Mouse (Mus musculus) heart, embryonic 12.5 days (tissue): ENCODE measurements around the gene Susd1. TPM values are rescaled to one million over a fixed set of nuclear protein-coding genes. Genes with fewer than 3 reads are reported as not detected.

ENCODE experiments used
- ATAC-seq: fragments of 200-750 bp; cut with Nextera tagmentation; 2 replicates; pipeline ENCODE4 v1.8.0; 2017; ENCODE audit warnings: moderate TSS enrichment, moderate library complexity; ENCODE audit not compliant: insufficient number of reproducible peaks, low FRiP score
- H3K27ac ChIP-seq: fragments of 300-500 bp; sonication (generic); 2 replicates; pipeline ENCODE4 v1.5.1; 2016; ENCODE audit warnings: mild to moderate bottlenecking, moderate library complexity; ENCODE audit not compliant: poor library complexity, severe bottlenecking
- H3K27me3 ChIP-seq: fragments of 300-500 bp; sonication (generic); replicated peaks from 2 replicates; pipeline ENCODE4 v1.6.1; 2016; ENCODE audit warnings: mild to moderate bottlenecking, moderate library complexity
- H3K36me3 ChIP-seq: fragments of 300-500 bp; sonication (generic); 2 replicates; pipeline ENCODE4 v1.6.1; 2016; ENCODE audit warnings: mild to moderate bottlenecking, moderate library complexity
- H3K4me1 ChIP-seq: fragments of 300-500 bp; sonication (generic); replicated peaks from 2 replicates; pipeline ENCODE4 v1.6.1; 2016; ENCODE audit warnings: mild to moderate bottlenecking
- H3K4me2 ChIP-seq: fragments of 300-500 bp; sonication (generic); 2 replicates; pipeline ENCODE4 v1.6.1; 2016; ENCODE audit warnings: mild to moderate bottlenecking, moderate library complexity
- H3K4me3 ChIP-seq: fragments of 300-500 bp; sonication (generic); 2 replicates; pipeline ENCODE4 v1.5.1; 2016; ENCODE audit warnings: mild to moderate bottlenecking
- H3K9ac ChIP-seq: fragments of 300-500 bp; sonication (generic); 2 replicates; pipeline ENCODE4 v1.6.1; 2016; ENCODE audit warnings: mild to moderate bottlenecking, moderate library complexity
- H3K9me3 ChIP-seq: fragments of 300-500 bp; sonication (generic); replicated peaks from 2 replicates; pipeline ENCODE4 v1.6.1; 2016; ENCODE audit warnings: mild to moderate bottlenecking, moderate library complexity
- WGBS: fragments of 180-500 bp; shearing (Covaris S2); methylation state at CpG from one replicate; pipeline ENCODE4 v1.1.7; 2016; 5-methylcytosine and 5-hydroxymethylcytosine counted together
- polyA plus RNA-seq: library from polyadenylated mRNA; unstranded; fragments of >200 nt; fragmentation: Nextera tagmentation; extraction: Ambion mirVana; gene quantifications from 2 replicates; pipeline ENCODE4 v1.2.1, GENCODE M21; 2016

Gene Susd1
- polyA plus RNA-seq, 1 experiment from 2014 or later: 10.0 TPM

GRCm38 (mm10) chr4:59380478-59380877, 58.0 kb downstream of the Susd1 start:
- H3K36me3 ChIP-seq: no peaks in the 10 kb centered on the region; the same call in 1 of the 2 replicates
- no peak overlapping the region for H3K27ac ChIP-seq
- no peaks in the 10 kb centered on the region for H3K9me3 ChIP-seq
- H3K27me3 ChIP-seq: no peaks in the 10 kb centered on the region
- 86% methylated on average over 4 of the region's 4 CpGs for WGBS
- no peak for ATAC-seq
- H3K4me1 ChIP-seq: peaks cover 20% of the 10 kb centered on the region
- no peak overlapping the region for H3K4me2 ChIP-seq
- H3K4me3 ChIP-seq: no peak overlapping the region
- no peak overlapping the region for H3K9ac ChIP-seq

- no peak overlapping the region for H3K27ac ChIP-seq
- H3K36me3 ChIP-seq: no peaks in the 10 kb centered on the region; the same call in 1 of the 2 replicates
- no peak for ATAC-seq
- no peaks in the 10 kb centered on the region for H3K27me3 ChIP-seq
- peaks cover 14% of the 10 kb centered on the region for H3K4me1 ChIP-seq
- H3K9me3 ChIP-seq: no peaks in the 10 kb centered on the region
- 69% methylated on average over 5 of the region's 5 CpGs for WGBS
- no peak overlapping the region for H3K4me3 ChIP-seq
- H3K4me2 ChIP-seq: no peak overlapping the region
- H3K9ac ChIP-seq: no peak overlapping the region
Measured at GRCm38 (mm10) chr4:59379876-59380275, 58.6 kb downstream of the Susd1 start.

- Histone ChIP-seq H3K4me3 (no peak overlapping the region), H3K4me1 (peaks cover 8% of the 10 kb centered on the region), H3K36me3 (no peaks in the 10 kb centered on the region), H3K9me3 (no peaks in the 10 kb centered on the region), H3K9ac (no peak overlapping the region), H3K4me2 (no peak overlapping the region), H3K27ac (no peak overlapping the region), H3K27me3 (no peaks in the 10 kb centered on the region)
- no peak for ATAC-seq
- 93% methylated on average over 4 of the region's 4 CpGs for WGBS
Measured at GRCm38 (mm10) chr4:59378631-59379030, 59.8 kb downstream of the Susd1 start.

- Histone ChIP-seq H3K27ac (no peak overlapping the region), H3K4me1 (peaks cover 16% of the 10 kb centered on the region), H3K4me2 (no peak overlapping the region), H3K9me3 (no peaks in the 10 kb centered on the region), H3K9ac (no peak overlapping the region), H3K36me3 (peaks cover 5% of the 10 kb centered on the region; the same call in 1 of the 2 replicates), H3K27me3 (no peaks in the 10 kb centered on the region), H3K4me3 (no peak overlapping the region)
- 77% methylated on average over 10 of the region's 10 CpGs for WGBS
- no peak for ATAC-seq
Measured at GRCm38 (mm10) chr4:59374271-59374938, 64.0 kb downstream of the Susd1 start.

GRCm38 (mm10) chr4:59372546-59373157, 65.8 kb downstream of the Susd1 start:
- Histone ChIP-seq H3K36me3 (peaks cover 8% of the 10 kb centered on the region; the same call in 1 of the 2 replicates), H3K4me3 (no peak overlapping the region), H3K4me1 (peaks cover 24% of the 10 kb centered on the region), H3K4me2 (no peak overlapping the region), H3K9ac (no peak overlapping the region), H3K27ac (no peak overlapping the region), H3K27me3 (no peaks in the 10 kb centered on the region), H3K9me3 (no peaks in the 10 kb centered on the region)
- WGBS: 50% methylated on average over 5 of the region's 5 CpGs
- no peak for ATAC-seq

- Histone ChIP-seq H3K4me3 (no peak overlapping the region), H3K4me2 (no peak overlapping the region), H3K9me3 (no peaks in the 10 kb centered on the region), H3K27ac (no peak overlapping the region), H3K36me3 (peaks cover 8% of the 10 kb centered on the region; the same call in 1 of the 2 replicates), H3K27me3 (no peaks in the 10 kb centered on the region), H3K4me1 (peaks cover 24% of the 10 kb centered on the region), H3K9ac (no peak overlapping the region)
- WGBS: 89% methylated on average over 5 of the region's 5 CpGs
- no peak for ATAC-seq
Measured at GRCm38 (mm10) chr4:59371910-59372309, 66.5 kb downstream of the Susd1 start.

- H3K4me3 ChIP-seq: no peak overlapping the region
- no peak overlapping the region for H3K4me2 ChIP-seq
- H3K27me3 ChIP-seq: no peaks in the 10 kb centered on the region
- H3K27ac ChIP-seq: no peak overlapping the region
- WGBS: 88% methylated on average over 2 of the region's 2 CpGs
- peaks cover 29% of the 10 kb centered on the region for H3K4me1 ChIP-seq
- ATAC-seq: no peak
- peaks cover 8% of the 10 kb centered on the region; the same call in 1 of the 2 replicates for H3K36me3 ChIP-seq
- H3K9ac ChIP-seq: no peak overlapping the region
- H3K9me3 ChIP-seq: no peaks in the 10 kb centered on the region
Measured at GRCm38 (mm10) chr4:59369941-59370340, 68.5 kb downstream of the Susd1 start.

GRCm38 (mm10) chr4:59368118-59368517, 70.3 kb downstream of the Susd1 start:
- Histone ChIP-seq H3K36me3 (peaks cover 8% of the 10 kb centered on the region; the same call in 1 of the 2 replicates), H3K4me3 (no peak overlapping the region), H3K4me1 (peaks cover 44% of the 10 kb centered on the region), H3K27ac (no peak overlapping the region), H3K27me3 (no peaks in the 10 kb centered on the region), H3K4me2 (no peak overlapping the region), H3K9me3 (no peaks in the 10 kb centered on the region), H3K9ac (no peak overlapping the region)
- 49% methylated on average over 9 of the region's 9 CpGs for WGBS
- ATAC-seq: no peak

- ATAC-seq: no peak
- Histone ChIP-seq H3K4me2 (no peak overlapping the region), H3K36me3 (peaks cover 8% of the 10 kb centered on the region; the same call in 1 of the 2 replicates), H3K27ac (no peak overlapping the region), H3K9me3 (no peaks in the 10 kb centered on the region), H3K27me3 (no peaks in the 10 kb centered on the region), H3K4me1 (peaks cover 30% of the 10 kb centered on the region), H3K9ac (no peak overlapping the region), H3K4me3 (no peak overlapping the region)
- WGBS: 73% methylated on average over 9 of the region's 9 CpGs
Measured at GRCm38 (mm10) chr4:59366206-59366605, 72.2 kb downstream of the Susd1 start.

- no peak overlapping the region for H3K4me2 ChIP-seq
- WGBS: 90% methylated on average over 12 of the region's 12 CpGs
Measured at GRCm38 (mm10) chr4:59365571-59365970, 72.9 kb downstream of the Susd1 start.

GRCm38 (mm10) chr4:59364229-59365173, 73.9 kb downstream of the Susd1 start:
- WGBS: 67% methylated on average over 10 of the region's 10 CpGs
- H3K27ac ChIP-seq: peak overlapping the region; percentile 12
- H3K4me1 ChIP-seq: peaks cover 33% of the 10 kb centered on the region
- no peak overlapping the region for H3K4me3 ChIP-seq
- H3K27me3 ChIP-seq: no peaks in the 10 kb centered on the region
- no peak for ATAC-seq
- H3K9ac ChIP-seq: 0 out of 2 replicates have a peak overlapping the region, but pooled peaks have one; percentile 11
- peaks cover 3% of the 10 kb centered on the region; the same call in 1 of the 2 replicates for H3K36me3 ChIP-seq
- no peaks in the 10 kb centered on the region for H3K9me3 ChIP-seq
- H3K4me2 ChIP-seq: no peak overlapping the region

More at GRCm38 (mm10) chr4:59365571-59365970, 72.9 kb downstream of the Susd1 start:
- Histone ChIP-seq H3K4me1 (peaks cover 30% of the 10 kb centered on the region), H3K27ac (no peak overlapping the region), H3K36me3 (peaks cover 8% of the 10 kb centered on the region; the same call in 1 of the 2 replicates), H3K9ac (no peak overlapping the region), H3K9me3 (no peaks in the 10 kb centered on the region), H3K4me3 (no peak overlapping the region), H3K27me3 (no peaks in the 10 kb centered on the region)
- no peak for ATAC-seq
